Mouse (Mus musculus): Measurements from ENCODE around the gene Mrpl27. TPM values are rescaled to one million over a fixed set of nuclear protein-coding genes. Genes with fewer than 3 reads are reported as not detected.
"Not testable (repeated sequence)": the region's sequence is repeated elsewhere in the genome, so short reads cannot be mapped to it uniquely, and the experiment has no call there.

Mrpl27 gene
- polyA plus RNA-seq, 1 experiment from 2014 or later: 139 TPM

DNA sequence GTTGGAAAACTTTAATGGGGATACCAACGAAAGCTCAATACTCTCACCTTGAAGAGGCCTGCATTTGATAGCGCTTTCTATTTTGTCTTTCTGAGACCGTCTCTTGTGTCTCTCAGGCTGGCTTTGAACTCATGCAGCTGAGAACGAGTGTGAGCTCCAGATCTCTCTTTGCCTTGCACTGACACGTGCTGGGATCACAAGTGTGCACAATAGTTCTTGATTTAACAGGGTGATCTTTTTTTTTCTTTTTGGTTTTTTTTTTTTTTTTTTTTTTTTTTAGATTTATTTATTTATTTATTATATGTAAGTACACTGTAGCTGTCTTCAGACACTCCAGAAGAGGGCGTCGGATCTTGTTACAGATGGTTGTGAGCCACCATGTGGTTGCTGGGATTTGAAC is 2.3 kb upstream of the Mrpl27 start:
- H3K36me3 ChIP-seq (ENCODE audit: control insufficient read depth, insufficient read depth, low read length); H3K4me2 ChIP-seq (replicated peaks; ENCODE audit: low read depth, low read length); DNase-seq (ENCODE audit: low spot score); H3K27ac ChIP-seq (ENCODE audit: low read depth, low read length); H3K4me3 ChIP-seq (ENCODE audit: low read depth, low read length); H3K4me1 ChIP-seq (replicated peaks; ENCODE audit: control insufficient read depth, insufficient read depth, low read length); H3K9me3 ChIP-seq (ENCODE audit: control insufficient read depth, low read length); H3K9ac ChIP-seq (ENCODE audit: low read depth, low read length); H3K27me3 ChIP-seq (ENCODE audit: control insufficient read depth, insufficient read depth, low read length); ATAC-seq (ENCODE audit: low FRiP score): not testable (repeated sequence)
- 95% methylated on average over 5 of the region's 7 CpGs for WGBS

- ATAC-seq (ENCODE audit: low FRiP score) (no peak), DNase-seq (ENCODE audit: low spot score) (no peak)
- Histone ChIP-seq H3K9ac (ENCODE audit: low read depth, low read length) (peak overlapping the region; percentile 73; the same call in 1 of the 2 replicates), H3K36me3 (ENCODE audit: control insufficient read depth, insufficient read depth, low read length) (no peaks in the 10 kb centered on the region), H3K27me3 (ENCODE audit: control insufficient read depth, insufficient read depth, low read length) (no peaks in the 10 kb centered on the region), H3K9me3 (ENCODE audit: control insufficient read depth, low read length) (no peaks in the 10 kb centered on the region), H3K4me3 (ENCODE audit: low read depth, low read length) (peak overlapping the region; percentile 63), H3K27ac (ENCODE audit: low read depth, low read length) (no peak overlapping the region), H3K4me2 (replicated peaks; ENCODE audit: low read depth, low read length) (peak overlapping the region; percentile 48), H3K4me1 (replicated peaks; ENCODE audit: control insufficient read depth, insufficient read depth, low read length) (no peaks in the 10 kb centered on the region)
- WGBS: 47% methylated on average over 8 of the region's 8 CpGs
These were observed 594 bp upstream of the Mrpl27 start for GRCm38 (mm10) chr11:94652973-94653372.

- H3K27me3 ChIP-seq (ENCODE audit: control insufficient read depth, insufficient read depth, low read length): no peaks in the 10 kb centered on the region
- H3K36me3 ChIP-seq (ENCODE audit: control insufficient read depth, insufficient read depth, low read length): peaks cover 10% of the 10 kb centered on the region
- H3K27ac ChIP-seq (ENCODE audit: low read depth, low read length): no peak overlapping the region
- no peaks in the 10 kb centered on the region for H3K9me3 ChIP-seq (ENCODE audit: control insufficient read depth, low read length)
- H3K4me2 ChIP-seq (replicated peaks; ENCODE audit: low read depth, low read length): no peak overlapping the region
- no peak overlapping the region for H3K4me3 ChIP-seq (ENCODE audit: low read depth, low read length)
- H3K9ac ChIP-seq (ENCODE audit: low read depth, low read length): no peak overlapping the region
- H3K4me1 ChIP-seq (replicated peaks; ENCODE audit: control insufficient read depth, insufficient read depth, low read length): no peaks in the 10 kb centered on the region
- no peak for DNase-seq (ENCODE audit: low spot score)
- no peak for ATAC-seq (ENCODE audit: low FRiP score)
- 52% methylated on average over 1 of the region's 1 CpGs for WGBS
These were observed 7.8 kb downstream of the Mrpl27 start for GRCm38 (mm10) chr11:94661344-94661743.

DNA sequence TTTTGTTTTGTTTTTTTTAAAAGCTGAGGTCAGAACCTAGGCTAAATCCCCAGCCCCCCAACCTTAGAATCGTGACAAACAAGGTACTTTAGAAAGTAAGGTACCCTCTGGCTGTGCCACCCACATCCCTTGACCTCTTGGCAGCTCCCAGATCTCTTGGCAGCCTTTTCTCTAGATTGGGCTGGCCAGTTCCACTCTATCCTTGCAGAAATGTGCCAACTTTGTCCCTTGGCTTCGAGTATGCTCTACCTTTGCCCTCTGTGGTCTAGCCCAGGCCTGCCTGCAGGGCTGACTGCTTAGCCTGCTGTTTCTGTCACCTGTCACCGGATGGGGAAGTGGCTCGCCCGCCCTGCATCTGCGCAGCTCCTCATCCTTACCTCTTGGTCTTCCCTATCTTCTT is 11.7 kb downstream of the Mrpl27 start:
- no peak for DNase-seq (ENCODE audit: low spot score)
- WGBS: 95% methylated on average over 6 of the region's 6 CpGs
- no peak overlapping the region for H3K4me3 ChIP-seq (ENCODE audit: low read depth, low read length)
- H3K4me1 ChIP-seq (replicated peaks; ENCODE audit: control insufficient read depth, insufficient read depth, low read length): no peaks in the 10 kb centered on the region
- H3K9ac ChIP-seq (ENCODE audit: low read depth, low read length): no peak overlapping the region
- H3K27ac ChIP-seq (ENCODE audit: low read depth, low read length): no peak overlapping the region
- no peaks in the 10 kb centered on the region for H3K9me3 ChIP-seq (ENCODE audit: control insufficient read depth, low read length)
- ATAC-seq (ENCODE audit: low FRiP score): no peak
- peaks cover 21% of the 10 kb centered on the region for H3K36me3 ChIP-seq (ENCODE audit: control insufficient read depth, insufficient read depth, low read length)
- H3K27me3 ChIP-seq (ENCODE audit: control insufficient read depth, insufficient read depth, low read length): no peaks in the 10 kb centered on the region
- no peak overlapping the region for H3K4me2 ChIP-seq (replicated peaks; ENCODE audit: low read depth, low read length)

DNA sequence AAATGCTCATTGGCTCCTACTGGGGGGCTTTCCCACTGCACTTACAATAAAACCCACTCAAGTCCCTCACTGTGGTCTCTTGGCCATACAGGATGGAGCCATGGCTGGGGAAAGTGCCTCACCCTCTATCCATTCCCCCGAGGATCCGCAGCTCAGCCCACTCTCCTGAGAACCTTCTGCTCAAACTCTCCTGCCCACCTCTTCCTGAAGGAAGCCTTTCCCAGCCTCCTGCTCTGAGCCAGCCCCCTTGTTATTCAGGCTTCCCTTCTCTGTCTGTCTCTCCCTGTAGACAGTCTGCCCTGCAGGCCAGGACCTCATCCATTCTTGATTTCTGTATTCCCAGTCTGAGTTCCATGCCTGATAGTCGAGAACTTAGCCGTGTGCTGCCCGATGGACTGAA is 21.4 kb downstream of the Mrpl27 start:
- H3K36me3 ChIP-seq (ENCODE audit: control insufficient read depth, insufficient read depth, low read length): no peaks in the 10 kb centered on the region
- H3K27ac ChIP-seq (ENCODE audit: low read depth, low read length): no peak overlapping the region
- no peak overlapping the region for H3K4me3 ChIP-seq (ENCODE audit: low read depth, low read length)
- 85% methylated on average over 5 of the region's 5 CpGs for WGBS
- ATAC-seq (ENCODE audit: low FRiP score) (no peak), DNase-seq (ENCODE audit: low spot score) (no peak)
- H3K9ac ChIP-seq (ENCODE audit: low read depth, low read length): no peak overlapping the region
- no peaks in the 10 kb centered on the region for H3K27me3 ChIP-seq (ENCODE audit: control insufficient read depth, insufficient read depth, low read length)
- no peak overlapping the region for H3K4me2 ChIP-seq (replicated peaks; ENCODE audit: low read depth, low read length)
- no peaks in the 10 kb centered on the region for H3K9me3 ChIP-seq (ENCODE audit: control insufficient read depth, low read length)
- 0 out of 2 replicates have a peak, but pooled peaks cover 3% of the 10 kb centered on the region for H3K4me1 ChIP-seq (replicated peaks; ENCODE audit: control insufficient read depth, insufficient read depth, low read length)

DNA sequence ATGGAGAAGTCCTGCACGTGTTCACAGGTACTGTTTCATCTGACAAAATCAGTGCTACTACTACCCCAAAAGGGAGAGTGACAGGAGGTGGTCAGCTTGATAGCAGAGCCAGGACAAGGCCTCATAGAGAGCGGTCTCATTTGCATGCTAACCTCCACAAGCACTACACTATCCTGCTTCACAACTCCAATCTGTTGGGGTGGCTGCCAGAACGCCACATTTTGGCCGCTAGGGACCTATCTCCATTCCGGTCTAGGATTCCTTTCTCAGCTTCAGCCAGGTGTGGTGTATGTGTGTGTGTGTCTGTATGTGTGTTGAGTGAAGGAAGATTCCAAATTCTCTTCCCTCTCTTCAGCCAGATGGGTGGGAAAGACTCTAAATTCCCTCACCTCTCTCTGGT is 21.9 kb downstream of the Mrpl27 start:
- Histone ChIP-seq H3K4me1 (replicated peaks; ENCODE audit: control insufficient read depth, insufficient read depth, low read length) (0 out of 2 replicates have a peak, but pooled peaks cover 3% of the 10 kb centered on the region), H3K9ac (ENCODE audit: low read depth, low read length) (no peak overlapping the region), H3K27me3 (ENCODE audit: control insufficient read depth, insufficient read depth, low read length) (no peaks in the 10 kb centered on the region), H3K36me3 (ENCODE audit: control insufficient read depth, insufficient read depth, low read length) (no peaks in the 10 kb centered on the region), H3K27ac (ENCODE audit: low read depth, low read length) (no peak overlapping the region), H3K4me3 (ENCODE audit: low read depth, low read length) (no peak overlapping the region), H3K9me3 (ENCODE audit: control insufficient read depth, low read length) (no peaks in the 10 kb centered on the region), H3K4me2 (replicated peaks; ENCODE audit: low read depth, low read length) (no peak overlapping the region)
- DNase-seq (ENCODE audit: low spot score) (no peak), ATAC-seq (ENCODE audit: low FRiP score) (no peak)
- WGBS: 84% methylated on average over 5 of the region's 5 CpGs

GRCm38 (mm10) chr11:94676308-94676707 is 22.7 kb downstream of the Mrpl27 start:
- WGBS: 39% methylated on average over 4 of the region's 4 CpGs
- Histone ChIP-seq H3K36me3 (ENCODE audit: control insufficient read depth, insufficient read depth, low read length) (no peaks in the 10 kb centered on the region), H3K4me3 (ENCODE audit: low read depth, low read length) (peak overlapping the region; percentile 84), H3K27ac (ENCODE audit: low read depth, low read length) (no peak overlapping the region), H3K27me3 (ENCODE audit: control insufficient read depth, insufficient read depth, low read length) (no peaks in the 10 kb centered on the region), H3K9ac (ENCODE audit: low read depth, low read length) (peak overlapping the region; percentile 97), H3K4me2 (replicated peaks; ENCODE audit: low read depth, low read length) (peak overlapping the region; percentile 54), H3K9me3 (ENCODE audit: control insufficient read depth, low read length) (no peaks in the 10 kb centered on the region), H3K4me1 (replicated peaks; ENCODE audit: control insufficient read depth, insufficient read depth, low read length) (0 out of 2 replicates have a peak, but pooled peaks cover 3% of the 10 kb centered on the region)
- ATAC-seq (ENCODE audit: low FRiP score) (no peak), DNase-seq (ENCODE audit: low spot score) (no peak)

DNA sequence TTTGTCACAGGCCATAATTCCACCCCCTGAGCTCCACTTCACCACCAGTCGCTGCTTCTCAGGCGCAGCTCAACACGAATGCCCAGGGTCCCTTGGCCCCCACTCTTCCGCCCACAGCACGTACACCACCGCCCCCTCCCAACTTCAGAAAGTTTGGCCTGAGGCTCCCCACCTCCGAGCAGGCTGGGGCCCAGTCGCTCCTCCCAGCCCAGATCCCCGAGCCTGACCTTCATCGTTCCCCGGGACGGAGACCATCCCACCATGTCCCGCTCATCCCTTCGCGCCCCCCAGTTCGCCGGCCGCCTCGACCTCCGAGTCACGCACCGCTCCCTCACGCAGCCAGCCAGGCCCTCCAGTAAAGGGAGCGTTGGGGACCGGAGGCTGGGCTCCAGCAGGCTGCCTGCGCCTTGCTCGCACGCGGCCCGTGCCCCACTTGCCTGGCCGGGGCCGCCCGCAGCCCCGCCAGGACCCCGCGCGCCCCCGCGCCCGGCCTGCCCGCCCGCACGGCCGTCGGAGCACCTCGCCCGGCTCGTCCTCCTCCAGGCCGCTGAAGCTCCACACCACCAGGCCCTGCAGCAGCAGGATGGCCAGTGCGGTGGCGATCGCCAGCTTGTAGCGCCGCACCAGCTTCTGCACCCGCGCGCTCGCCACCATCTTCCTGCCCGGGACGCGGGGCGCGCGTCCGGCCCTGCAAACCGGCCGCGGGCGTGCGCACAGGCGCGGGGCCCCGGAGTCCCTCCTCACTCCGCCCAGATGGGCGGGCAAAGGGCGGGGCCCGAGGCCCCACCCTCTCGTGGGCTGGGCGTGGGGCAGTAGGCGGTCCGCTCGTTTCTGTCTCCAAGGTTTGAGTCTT is 23.4 kb downstream of the Mrpl27 start, which contains the start of gene Xylt2:
TSS of gene Xylt2 (minus strand) at position 762 of the 853 bp plus-strand sequence.
- Histone ChIP-seq H3K9me3 (ENCODE audit: control insufficient read depth, low read length) (no peaks in the 10 kb centered on the region), H3K36me3 (ENCODE audit: control insufficient read depth, insufficient read depth, low read length) (no peaks in the 10 kb centered on the region), H3K9ac (ENCODE audit: low read depth, low read length) (peak within 1 kb of the TSS; percentile 97), H3K4me2 (replicated peaks; ENCODE audit: low read depth, low read length) (peak within 1 kb of the TSS; percentile 54), H3K4me1 (replicated peaks; ENCODE audit: control insufficient read depth, insufficient read depth, low read length) (0 out of 2 replicates have a peak, but pooled peaks cover 3% of the 10 kb centered on the region), H3K27me3 (ENCODE audit: control insufficient read depth, insufficient read depth, low read length) (no peaks in the 10 kb centered on the region), H3K4me3 (ENCODE audit: low read depth, low read length) (peak within 1 kb of the TSS; percentile 84), H3K27ac (ENCODE audit: low read depth, low read length) (peak within 1 kb of the TSS; percentile 87)
- peak; percentile 95 for ATAC-seq (ENCODE audit: low FRiP score)
- DNase-seq (ENCODE audit: low spot score): peak; percentile 98
- under 1% methylated on average over 79 of the region's 82 CpGs for WGBS

Data from hindbrain, embryonic 11.5 days (tissue).